Mouse (Mus musculus) megakaryocyte-erythroid progenitor cell, adult 5 weeks (primary cell): ENCODE results near the gene Myf6. TPM values are rescaled to one million over a fixed set of nuclear protein-coding genes. Genes with fewer than 3 reads are reported as not detected.

Experiments
- polyA plus RNA-seq: library from polyadenylated mRNA; stranded (reverse); fragments of >175 nt; gene quantifications from 2 replicates; pipeline ENCODE4 v1.2.3, GENCODE M21; 2012

The Myf6 gene
- not detected in 2 replicates for polyA plus RNA-seq

DNA sequence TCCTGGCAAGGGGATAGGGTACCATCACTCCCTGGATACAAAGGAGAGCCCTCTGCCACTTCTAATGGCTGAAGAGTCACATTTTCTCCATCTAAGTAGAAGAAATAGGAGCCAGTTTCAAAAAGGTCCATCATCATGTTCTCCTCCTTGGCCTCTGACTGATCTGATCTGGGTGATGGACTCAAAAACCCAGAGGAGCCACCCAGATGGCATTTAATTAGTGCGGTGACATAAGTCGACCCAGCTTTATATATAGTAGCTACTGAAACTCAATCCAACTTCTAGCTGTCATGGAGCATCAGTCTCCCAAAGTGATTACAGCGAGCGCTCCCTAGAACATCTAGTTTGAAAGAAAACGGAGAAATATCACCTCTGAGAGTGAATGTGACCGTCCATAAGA lies at the start of gene Myf6:
TSS of gene Myf6 (minus strand) at position 170 of the 400 bp plus-strand sequence.

DNA sequence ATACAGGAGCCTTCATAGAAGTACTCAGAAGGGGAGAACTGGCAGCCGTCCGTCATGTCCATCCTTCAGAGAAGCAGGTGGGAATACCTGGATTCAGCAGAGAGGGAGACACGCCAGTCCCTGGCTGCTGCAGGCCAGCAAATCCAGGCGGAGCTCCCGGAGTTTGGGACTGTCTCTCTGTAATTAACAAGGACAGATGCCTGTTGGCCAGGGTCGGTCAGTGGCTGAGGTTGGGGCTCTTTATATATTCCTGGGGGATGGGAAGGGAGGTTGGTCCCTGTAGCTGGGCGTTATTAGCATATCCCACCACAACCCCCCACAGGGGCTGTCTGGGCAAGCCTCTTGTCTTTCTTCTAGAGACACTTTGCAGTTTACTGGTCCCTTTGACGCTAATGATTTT lies 8.7 kb downstream of the Myf6 start, which contains the start of gene Myf5:
TSS of gene Myf5 (minus strand) at position 265 of the 400 bp plus-strand sequence.

Other genes with a start within 250 kb of the Myf6 start
- gene Lin7a, start 223.1 kb downstream of the Myf6 start, polyA plus RNA-seq, result not detected in 2 replicates
- not detected in 2 replicates for gene Myf5, start 8.6 kb downstream of the Myf6 start, polyA plus RNA-seq
- gene Ptprq, start 225.3 kb upstream of the Myf6 start, polyA plus RNA-seq, result not detected in 2 replicates